Mouse (Mus musculus) G1E (cell line): ENCODE data around the gene Rpap2.

Source experiments
- CTCF ChIP-seq: IDR thresholded peaks from 2 replicates; pipeline ENCODE4 v1.5.1; 2012; ENCODE audit warnings: low read depth, low read length, inconsistent platforms, mixed read lengths
- GATA1 ChIP-seq: IDR thresholded peaks from 2 replicates; pipeline ENCODE4 v1.6.1; 2012; ENCODE audit warnings: borderline replicate concordance, low read length, inconsistent platforms, mixed read lengths
- GATA2 ChIP-seq: IDR thresholded peaks from 2 replicates; pipeline ENCODE4 v1.6.1; 2012; ENCODE audit warnings: low read depth, low read length, inconsistent platforms, borderline replicate concordance
- POLR2AphosphoS5 ChIP-seq: IDR thresholded peaks from 2 replicates; pipeline ENCODE4 v1.6.1; 2012; ENCODE audit warnings: low read depth, low read length, inconsistent platforms; ENCODE audit not compliant: insufficient replicate concordance
- TAL1 ChIP-seq: conservative IDR thresholded peaks from 2 replicates; pipeline ENCODE4 v1.6.1; 2012; ENCODE audit warnings: low read depth, low read length, inconsistent platforms, mixed read lengths

DNA sequence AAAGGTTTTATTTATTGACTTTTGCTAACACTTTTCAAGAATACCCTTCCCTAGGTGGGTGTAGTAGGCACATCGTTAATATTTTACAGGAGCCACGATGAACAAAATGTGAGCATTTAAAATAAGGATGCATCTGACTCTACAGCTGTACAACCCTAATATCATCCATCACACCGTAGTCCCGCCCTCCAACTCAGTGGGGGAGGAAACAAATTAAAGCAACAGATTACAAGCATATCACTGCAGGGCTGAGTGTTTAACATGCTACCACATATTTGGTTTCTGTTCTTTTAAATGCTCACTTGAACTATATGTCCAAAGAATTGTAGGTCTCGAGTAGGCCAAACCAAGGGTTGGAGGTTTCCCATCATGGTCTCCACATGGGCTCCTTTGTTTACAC, 90.0 kb downstream of the Rpap2 start:
- TF ChIP-seq POLR2AphosphoS5 (no peak), CTCF (no peak), TAL1 (no peak), GATA1 (no peak), GATA2 (no peak)
